Mouse (Mus musculus): ENCODE results near the gene Cenph. TPM values are rescaled to one million over a fixed set of nuclear protein-coding genes. Genes with fewer than 3 reads are reported as not detected.

Gene Cenph
- polyA plus RNA-seq, 1 experiment from 2014 or later: 13.4 TPM

DNA sequence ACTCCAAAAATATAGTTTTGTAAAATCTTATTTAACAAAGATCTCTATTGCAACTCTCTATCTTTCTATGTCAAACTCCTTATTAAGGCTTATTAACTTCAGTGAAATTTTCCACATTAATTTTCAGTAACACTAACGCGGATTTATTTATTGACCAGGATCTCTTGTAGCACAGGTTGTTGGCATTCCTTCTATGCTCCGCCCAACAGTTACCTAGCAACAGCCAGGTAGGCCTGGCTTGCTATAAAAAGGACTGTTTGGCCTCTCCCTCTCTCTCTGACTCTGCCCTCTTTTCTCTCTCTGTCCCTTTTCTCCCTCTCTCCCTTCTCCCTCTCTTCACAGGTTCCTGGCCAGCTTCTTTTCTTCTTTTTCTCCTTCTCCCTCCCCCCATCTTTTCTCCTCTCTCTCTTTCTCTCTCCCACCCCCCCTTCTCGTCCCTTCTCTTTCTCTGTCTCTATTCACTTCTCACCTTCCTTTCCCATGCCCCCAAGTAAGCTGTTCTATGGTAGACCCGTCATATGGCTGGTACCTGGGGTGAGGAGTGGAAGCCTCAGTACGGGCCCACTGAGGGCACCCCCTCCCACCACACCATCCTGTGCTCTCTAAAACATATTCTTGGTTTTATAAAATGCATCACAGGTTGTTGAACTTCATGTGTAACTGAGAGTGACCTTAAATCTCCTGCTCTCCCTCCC lies 11.8 kb upstream of the Cenph start:
- no peak overlapping the region for H3K27ac ChIP-seq (ENCODE audit: low read length)
- no peak overlapping the region for H3K9ac ChIP-seq (replicated peaks; ENCODE audit: low read depth, low read length)
- no peak overlapping the region for H3K4me2 ChIP-seq (ENCODE audit: low read length)
- 73% methylated on average over 6 of the region's 6 CpGs for WGBS
- ATAC-seq: no peak
- no peaks in the 10 kb centered on the region for H3K27me3 ChIP-seq (replicated peaks; ENCODE audit: control insufficient read depth, insufficient read depth, low read length)
- H3K4me1 ChIP-seq (replicated peaks; ENCODE audit: control insufficient read depth, insufficient read depth, low read length): peaks cover 21% of the 10 kb centered on the region
- no peak overlapping the region for H3K4me3 ChIP-seq (replicated peaks; ENCODE audit: low read length)
- no peaks in the 10 kb centered on the region for H3K9me3 ChIP-seq (ENCODE audit: control insufficient read depth, low read length)
- no peaks in the 10 kb centered on the region for H3K36me3 ChIP-seq (ENCODE audit: control insufficient read depth, insufficient read depth)

DNA sequence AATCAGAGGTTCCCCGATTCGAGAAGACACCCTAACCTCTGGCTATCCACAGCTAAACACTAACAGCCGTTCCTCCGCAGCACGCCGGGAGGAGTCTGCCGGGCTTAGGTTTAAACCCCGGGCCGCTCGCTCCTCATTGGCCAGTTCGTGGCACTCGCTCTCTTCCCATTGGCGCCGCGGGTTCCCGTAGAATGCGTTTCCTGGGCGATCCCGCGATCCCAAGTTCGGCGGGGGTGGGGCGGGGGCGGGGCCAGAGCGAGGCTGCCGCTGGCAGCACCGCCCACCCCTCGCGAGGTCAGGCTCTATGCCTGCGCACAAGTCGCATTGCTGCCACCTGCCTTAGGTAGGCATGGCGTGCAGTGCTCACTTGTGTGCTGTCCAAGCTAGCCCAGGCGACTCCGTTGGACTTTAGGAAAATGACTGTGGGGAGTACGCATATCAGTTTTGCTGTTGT lies 10.7 kb upstream of the Cenph start, which contains the start of gene Ccnb1:
TSS of gene Ccnb1 (minus strand) at position 157 of the 454 bp plus-strand sequence.
- H3K4me1 ChIP-seq (replicated peaks; ENCODE audit: control insufficient read depth, insufficient read depth, low read length): peaks cover 21% of the 10 kb centered on the region
- H3K4me3 ChIP-seq (replicated peaks; ENCODE audit: low read length): peak within 1 kb of the TSS; percentile 68
- H3K36me3 ChIP-seq (ENCODE audit: control insufficient read depth, insufficient read depth): no peaks in the 10 kb centered on the region
- no peaks in the 10 kb centered on the region for H3K27me3 ChIP-seq (replicated peaks; ENCODE audit: control insufficient read depth, insufficient read depth, low read length)
- H3K9ac ChIP-seq (replicated peaks; ENCODE audit: low read depth, low read length): peak within 1 kb of the TSS; percentile 57
- ATAC-seq: peak; percentile 99
- H3K27ac ChIP-seq (ENCODE audit: low read length): no peak within 1 kb of the TSS
- H3K9me3 ChIP-seq (ENCODE audit: control insufficient read depth, low read length): no peaks in the 10 kb centered on the region
- WGBS: under 1% methylated on average over 35 of the region's 35 CpGs
- H3K4me2 ChIP-seq (ENCODE audit: low read length): peak within 1 kb of the TSS; percentile 96

DNA sequence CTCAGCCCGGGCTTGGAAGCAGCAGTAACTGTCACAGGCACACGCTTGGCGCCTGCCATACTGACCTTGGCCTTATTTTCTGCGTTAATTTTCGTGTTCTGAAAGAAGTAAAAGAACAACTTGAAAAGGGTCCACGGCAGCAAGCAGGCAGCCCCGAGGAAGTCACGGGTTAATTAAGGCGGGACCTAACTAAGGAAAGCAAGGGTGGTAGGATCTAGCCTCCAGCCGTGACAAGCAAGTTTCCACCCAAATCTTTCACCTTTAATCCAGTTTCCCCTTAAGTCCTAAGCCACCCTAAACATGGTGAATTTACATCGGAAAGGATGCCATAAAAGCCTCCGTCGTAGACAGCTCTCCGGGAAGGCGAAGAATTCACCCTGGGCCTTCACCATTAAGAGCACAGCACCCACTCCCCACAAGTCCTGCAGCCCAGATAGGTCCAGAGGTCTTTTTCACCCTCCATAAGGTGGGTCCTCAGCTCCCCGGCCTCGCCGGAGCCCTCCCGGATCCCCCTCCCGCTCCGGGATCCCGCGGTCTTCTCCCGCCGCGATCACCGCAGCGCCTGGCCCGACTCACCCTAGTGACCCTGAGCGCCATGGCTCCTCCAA lies 10.2 kb upstream of the Cenph start:
- peak; percentile 31 for ATAC-seq
- Histone ChIP-seq H3K4me1 (replicated peaks; ENCODE audit: control insufficient read depth, insufficient read depth, low read length) (peaks cover 21% of the 10 kb centered on the region), H3K4me2 (ENCODE audit: low read length) (peak overlapping the region; percentile 96), H3K9me3 (ENCODE audit: control insufficient read depth, low read length) (no peaks in the 10 kb centered on the region), H3K9ac (replicated peaks; ENCODE audit: low read depth, low read length) (peak overlapping the region; percentile 57), H3K27me3 (replicated peaks; ENCODE audit: control insufficient read depth, insufficient read depth, low read length) (no peaks in the 10 kb centered on the region), H3K4me3 (replicated peaks; ENCODE audit: low read length) (peak overlapping the region; percentile 68), H3K36me3 (ENCODE audit: control insufficient read depth, insufficient read depth) (no peaks in the 10 kb centered on the region), H3K27ac (ENCODE audit: low read length) (no peak overlapping the region)
- WGBS: under 1% methylated on average over 30 of the region's 30 CpGs

DNA sequence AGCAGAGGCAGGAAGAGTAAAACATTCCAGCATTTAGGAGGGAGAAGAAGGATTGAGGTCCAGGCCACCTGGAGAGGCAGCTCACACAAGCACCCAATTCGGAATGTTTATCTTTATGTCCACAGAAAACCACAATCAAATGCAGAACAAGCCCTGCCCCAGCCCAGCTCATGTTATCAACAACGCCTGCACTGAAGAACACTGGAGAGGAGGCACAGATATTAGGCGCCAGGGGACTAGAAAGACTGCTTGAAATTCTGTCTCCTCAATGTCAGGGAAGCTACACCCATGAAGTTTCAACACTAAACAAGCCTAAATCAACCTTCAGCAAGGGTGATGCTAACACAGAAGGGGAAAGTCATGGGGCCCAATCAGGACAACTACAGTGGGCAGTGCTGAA lies 1.8 kb upstream of the Cenph start:
- no peak for ATAC-seq
- H3K4me3 ChIP-seq (replicated peaks; ENCODE audit: low read length): no peak overlapping the region
- WGBS: 82% methylated on average over 3 of the region's 3 CpGs

DNA sequence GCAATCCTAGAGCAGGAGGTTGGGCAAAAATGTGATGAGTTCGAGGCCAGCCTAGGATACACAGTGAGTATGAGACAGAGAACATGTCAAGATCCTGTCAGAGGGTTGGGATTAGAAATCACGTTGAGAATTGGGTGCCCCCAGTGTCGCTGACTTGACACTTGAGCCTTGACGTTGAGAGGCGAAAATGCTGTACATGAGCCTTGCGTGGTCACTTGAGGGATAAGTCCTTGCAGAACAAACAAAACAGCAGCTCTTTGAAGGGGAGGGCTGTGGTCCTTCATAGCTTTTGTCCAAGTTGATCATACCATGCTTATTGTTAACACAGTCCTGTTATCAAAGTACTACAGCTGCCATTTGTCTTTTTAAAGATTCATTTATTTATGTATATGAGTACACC lies 1.0 kb upstream of the Cenph start:
- no peaks in the 10 kb centered on the region for H3K27me3 ChIP-seq (replicated peaks; ENCODE audit: control insufficient read depth, insufficient read depth, low read length)
- H3K27ac ChIP-seq (ENCODE audit: low read length): no peak overlapping the region
- no peak overlapping the region for H3K9ac ChIP-seq (replicated peaks; ENCODE audit: low read depth, low read length)
- no peak for ATAC-seq
- no peaks in the 10 kb centered on the region for H3K36me3 ChIP-seq (ENCODE audit: control insufficient read depth, insufficient read depth)
- 62% methylated on average over 6 of the region's 6 CpGs for WGBS
- no peak overlapping the region for H3K4me3 ChIP-seq (replicated peaks; ENCODE audit: low read length)
- no peak overlapping the region for H3K4me2 ChIP-seq (ENCODE audit: low read length)
- H3K4me1 ChIP-seq (replicated peaks; ENCODE audit: control insufficient read depth, insufficient read depth, low read length): peaks cover 9% of the 10 kb centered on the region
- no peaks in the 10 kb centered on the region for H3K9me3 ChIP-seq (ENCODE audit: control insufficient read depth, low read length)

More for the DNA sequence above, 1.8 kb upstream of the Cenph start:
- H3K27ac ChIP-seq (ENCODE audit: low read length): no peak overlapping the region
- H3K4me1 ChIP-seq (replicated peaks; ENCODE audit: control insufficient read depth, insufficient read depth, low read length): peaks cover 9% of the 10 kb centered on the region
- H3K27me3 ChIP-seq (replicated peaks; ENCODE audit: control insufficient read depth, insufficient read depth, low read length): no peaks in the 10 kb centered on the region
- no peaks in the 10 kb centered on the region for H3K36me3 ChIP-seq (ENCODE audit: control insufficient read depth, insufficient read depth)
- H3K4me2 ChIP-seq (ENCODE audit: low read length): no peak overlapping the region
- no peak overlapping the region for H3K9ac ChIP-seq (replicated peaks; ENCODE audit: low read depth, low read length)
- no peaks in the 10 kb centered on the region for H3K9me3 ChIP-seq (ENCODE audit: control insufficient read depth, low read length)

DNA sequence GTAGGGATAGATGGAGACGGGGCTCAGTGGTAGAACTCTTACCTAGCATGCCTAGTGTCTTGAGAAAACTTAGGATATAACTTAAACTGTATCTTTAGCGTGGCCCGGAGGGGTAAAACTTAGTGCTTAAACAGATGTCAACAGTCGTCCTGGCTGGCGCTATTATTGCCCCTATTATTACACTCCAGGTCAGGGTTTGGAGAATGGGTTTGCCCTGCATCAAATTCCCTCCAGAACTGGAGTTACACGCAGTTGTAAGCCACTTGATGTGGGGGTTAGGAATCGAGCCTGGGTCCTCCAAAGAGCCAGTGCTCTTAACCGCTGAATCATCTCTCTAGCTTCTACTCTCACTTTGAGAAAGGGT lies 339 bp upstream of the Cenph start:
- Histone ChIP-seq H3K4me2 (ENCODE audit: low read length) (peak overlapping the region; percentile 93), H3K4me1 (replicated peaks; ENCODE audit: control insufficient read depth, insufficient read depth, low read length) (peaks cover 9% of the 10 kb centered on the region), H3K9ac (replicated peaks; ENCODE audit: low read depth, low read length) (0 out of 2 replicates have a peak overlapping the region, but pooled peaks have one; percentile 5), H3K36me3 (ENCODE audit: control insufficient read depth, insufficient read depth) (no peaks in the 10 kb centered on the region), H3K9me3 (ENCODE audit: control insufficient read depth, low read length) (no peaks in the 10 kb centered on the region), H3K4me3 (replicated peaks; ENCODE audit: low read length) (peak overlapping the region; percentile 65), H3K27me3 (replicated peaks; ENCODE audit: control insufficient read depth, insufficient read depth, low read length) (no peaks in the 10 kb centered on the region), H3K27ac (ENCODE audit: low read length) (no peak overlapping the region)
- peak; percentile 26 for ATAC-seq
- WGBS: 15% methylated on average over 8 of the region's 8 CpGs

DNA sequence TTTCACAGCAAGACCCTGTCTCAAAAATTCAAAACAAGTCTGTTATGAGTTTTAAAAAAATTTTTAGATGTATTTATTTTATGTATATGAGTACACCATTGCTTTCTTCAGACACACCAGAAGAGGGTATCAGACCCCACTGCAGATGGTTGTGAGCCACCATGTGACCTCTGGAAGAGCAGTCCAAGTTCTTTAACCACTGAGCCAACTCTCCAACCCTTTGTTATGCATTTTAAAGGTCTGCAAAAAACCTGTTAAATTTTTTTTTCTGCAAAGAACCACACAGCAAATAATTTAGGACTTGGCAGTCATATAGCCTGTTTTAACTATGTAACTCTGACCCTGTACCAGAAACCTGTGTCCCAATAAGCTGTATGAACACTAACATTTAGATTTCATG lies 995 bp downstream of the Cenph start:
- Histone ChIP-seq H3K36me3 (ENCODE audit: control insufficient read depth, insufficient read depth) (peaks cover 3% of the 10 kb centered on the region; the same call in 1 of the 2 replicates), H3K9me3 (ENCODE audit: control insufficient read depth, low read length) (no peaks in the 10 kb centered on the region), H3K27ac (ENCODE audit: low read length) (no peak overlapping the region), H3K4me3 (replicated peaks; ENCODE audit: low read length) (peak overlapping the region; percentile 65), H3K9ac (replicated peaks; ENCODE audit: low read depth, low read length) (no peak overlapping the region), H3K4me2 (ENCODE audit: low read length) (peak overlapping the region; percentile 93), H3K4me1 (replicated peaks; ENCODE audit: control insufficient read depth, insufficient read depth, low read length) (peaks cover 9% of the 10 kb centered on the region), H3K27me3 (replicated peaks; ENCODE audit: control insufficient read depth, insufficient read depth, low read length) (no peaks in the 10 kb centered on the region)
- no peak for ATAC-seq

DNA sequence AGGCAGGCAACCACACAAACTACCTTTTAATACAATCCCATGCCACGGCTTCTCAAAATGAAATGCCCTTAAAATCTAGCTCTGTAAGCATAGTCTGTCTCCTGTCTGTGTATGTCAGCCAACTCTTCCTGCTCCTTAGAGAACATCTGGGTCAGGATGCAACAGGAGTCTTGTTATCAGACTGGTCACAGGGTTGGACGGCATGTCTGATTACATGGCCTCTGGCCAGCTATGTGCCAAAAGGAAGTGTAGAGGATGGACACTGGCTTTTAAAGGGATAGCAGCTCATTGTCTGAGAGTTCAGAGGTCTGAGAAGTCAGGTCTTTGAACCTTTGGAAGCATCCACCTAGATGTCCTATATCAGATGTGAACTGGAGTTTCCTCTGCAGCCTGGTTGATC lies 20.4 kb downstream of the Cenph start:
- no peak overlapping the region for H3K4me3 ChIP-seq (replicated peaks; ENCODE audit: low read length)
- no peak overlapping the region for H3K4me2 ChIP-seq (ENCODE audit: low read length)
- no peaks in the 10 kb centered on the region for H3K36me3 ChIP-seq (ENCODE audit: control insufficient read depth, insufficient read depth)
- no peaks in the 10 kb centered on the region for H3K27me3 ChIP-seq (replicated peaks; ENCODE audit: control insufficient read depth, insufficient read depth, low read length)
- no peaks in the 10 kb centered on the region for H3K9me3 ChIP-seq (ENCODE audit: control insufficient read depth, low read length)
- no peak overlapping the region for H3K27ac ChIP-seq (ENCODE audit: low read length)
- no peaks in the 10 kb centered on the region for H3K4me1 ChIP-seq (replicated peaks; ENCODE audit: control insufficient read depth, insufficient read depth, low read length)
- no peak overlapping the region for H3K9ac ChIP-seq (replicated peaks; ENCODE audit: low read depth, low read length)
- no peak for ATAC-seq
- WGBS: 84% methylated on average over 2 of the region's 2 CpGs

DNA sequence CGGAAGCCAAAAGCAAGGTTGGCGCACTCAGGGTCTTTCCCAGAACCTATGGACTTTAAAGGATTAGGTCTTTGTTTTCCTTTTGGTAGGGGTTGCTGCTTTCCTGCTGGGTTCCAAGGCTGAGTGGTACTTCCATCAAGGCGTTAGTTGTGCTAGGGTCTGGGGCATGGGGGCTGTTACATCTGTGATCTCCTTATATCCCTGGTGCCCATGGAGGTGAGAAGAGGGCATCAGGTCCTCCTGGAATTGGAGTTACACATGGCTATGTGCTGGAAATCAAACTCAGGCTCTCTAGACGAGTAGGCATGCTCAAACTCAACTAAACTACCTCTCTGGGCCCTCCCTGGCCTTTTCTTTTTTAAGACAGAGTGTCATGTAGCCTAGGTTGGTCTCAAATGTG lies 21.5 kb downstream of the Cenph start:
- no peak overlapping the region for H3K4me2 ChIP-seq (ENCODE audit: low read length)
- H3K27ac ChIP-seq (ENCODE audit: low read length): no peak overlapping the region
- H3K27me3 ChIP-seq (replicated peaks; ENCODE audit: control insufficient read depth, insufficient read depth, low read length): no peaks in the 10 kb centered on the region
- no peaks in the 10 kb centered on the region for H3K9me3 ChIP-seq (ENCODE audit: control insufficient read depth, low read length)
- H3K36me3 ChIP-seq (ENCODE audit: control insufficient read depth, insufficient read depth): no peaks in the 10 kb centered on the region
- no peak overlapping the region for H3K9ac ChIP-seq (replicated peaks; ENCODE audit: low read depth, low read length)
- H3K4me1 ChIP-seq (replicated peaks; ENCODE audit: control insufficient read depth, insufficient read depth, low read length): no peaks in the 10 kb centered on the region
- H3K4me3 ChIP-seq (replicated peaks; ENCODE audit: low read length): no peak overlapping the region
- WGBS: 57% methylated on average over 4 of the region's 4 CpGs
- no peak for ATAC-seq

All from forebrain, embryonic 16.5 days (tissue).